Mouse (Mus musculus): ENCODE measurements at regions not wholly inside any gene's neighbourhood (a gene's known extent, or its start where the extent isn't known, plus 50 kb on each side); places are given as distances from the start of the nearest gene placed in this dataset.
"Not testable (repeated sequence)": the region's sequence is repeated elsewhere in the genome, so short reads cannot be mapped to it uniquely, and the experiment has no call there.

DNA sequence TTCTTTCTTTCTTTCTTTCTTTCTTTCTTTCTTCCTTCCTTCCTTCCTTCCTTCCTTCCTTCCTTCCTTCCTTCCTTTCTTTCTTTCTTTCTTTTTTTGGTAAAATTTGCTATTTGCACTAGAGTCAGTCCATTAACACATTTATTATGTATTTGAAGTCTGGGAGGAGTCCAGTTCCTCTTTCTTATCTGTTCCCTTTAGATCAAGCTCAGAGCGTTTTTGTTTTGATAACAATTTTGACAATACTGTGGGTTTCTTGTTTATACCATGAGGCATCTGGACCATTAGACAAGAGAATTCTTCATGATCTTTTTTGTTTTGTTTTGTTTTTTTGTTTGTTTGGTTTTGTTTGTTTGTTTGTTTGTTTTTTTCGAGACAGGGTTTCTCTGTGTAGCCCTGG lies 52.3 kb upstream of the Cttnbp2 start:
- not testable (repeated sequence) for H3K27me3 ChIP-seq; H3K27ac ChIP-seq (replicated peaks); H3K4me1 ChIP-seq; H3K4me3 ChIP-seq; H3K9me3 ChIP-seq; H3K36me3 ChIP-seq; ATAC-seq (ENCODE audit: low FRiP score, low read depth); H3K4me2 ChIP-seq (replicated peaks); H3K9ac ChIP-seq (replicated peaks)
- 86% methylated on average over 2 of the region's 2 CpGs for WGBS

DNA sequence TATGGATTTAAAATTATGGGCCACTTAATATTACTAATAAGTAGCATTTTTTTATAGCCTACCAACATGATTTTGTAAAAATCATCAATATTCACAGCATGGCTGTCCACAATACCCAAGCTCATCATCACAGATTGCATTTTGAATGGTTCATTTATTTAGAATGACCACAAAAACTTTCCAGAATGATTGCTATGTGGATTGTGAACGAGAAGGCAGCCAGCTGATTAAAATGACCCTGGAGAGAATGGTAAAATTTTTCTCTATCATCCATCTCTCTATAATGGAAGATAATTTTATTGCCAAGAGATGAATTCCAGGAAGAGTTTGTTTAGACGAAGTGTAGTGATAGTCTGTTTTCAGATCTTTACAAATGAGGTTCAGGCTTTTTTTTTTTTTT lies 54.6 kb upstream of the Cttnbp2 start:
- Histone ChIP-seq H3K27ac (replicated peaks) (no peak overlapping the region), H3K9ac (replicated peaks) (no peak overlapping the region), H3K4me3 (no peak overlapping the region), H3K36me3 (no peaks in the 10 kb centered on the region), H3K4me2 (replicated peaks) (no peak overlapping the region), H3K4me1 (no peaks in the 10 kb centered on the region), H3K9me3 (no peaks in the 10 kb centered on the region), H3K27me3 (no peaks in the 10 kb centered on the region)
- WGBS, result 89% methylated on average over 2 of the region's 2 CpGs
- ATAC-seq (ENCODE audit: low FRiP score, low read depth), result no peak

DNA sequence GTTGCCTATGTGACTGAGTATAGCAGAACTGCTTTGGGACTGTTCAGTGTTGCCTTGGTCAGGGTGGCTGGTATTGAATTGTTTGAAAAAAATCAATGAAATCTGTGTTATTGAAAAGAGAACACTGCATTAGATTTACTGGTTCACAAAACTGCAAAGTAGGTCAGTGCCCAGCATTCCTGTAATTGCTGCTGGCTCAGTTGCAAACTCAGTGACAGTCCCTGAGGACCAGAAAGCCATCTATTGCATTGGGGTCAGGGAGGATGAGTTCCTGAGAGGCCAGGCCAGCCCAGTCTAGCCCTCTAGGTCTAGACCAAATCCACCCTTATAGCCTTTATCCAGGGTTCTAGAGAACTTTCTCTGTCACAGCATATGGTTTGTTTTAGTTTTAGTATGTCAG lies 63.9 kb upstream of the Cttnbp2 start:
- Histone ChIP-seq H3K4me2 (replicated peaks) (no peak overlapping the region), H3K4me1 (no peaks in the 10 kb centered on the region), H3K36me3 (no peaks in the 10 kb centered on the region), H3K9me3 (no peaks in the 10 kb centered on the region), H3K9ac (replicated peaks) (no peak overlapping the region), H3K27me3 (no peaks in the 10 kb centered on the region), H3K27ac (replicated peaks) (no peak overlapping the region), H3K4me3 (no peak overlapping the region)
- no peak for ATAC-seq (ENCODE audit: low FRiP score, low read depth)

DNA sequence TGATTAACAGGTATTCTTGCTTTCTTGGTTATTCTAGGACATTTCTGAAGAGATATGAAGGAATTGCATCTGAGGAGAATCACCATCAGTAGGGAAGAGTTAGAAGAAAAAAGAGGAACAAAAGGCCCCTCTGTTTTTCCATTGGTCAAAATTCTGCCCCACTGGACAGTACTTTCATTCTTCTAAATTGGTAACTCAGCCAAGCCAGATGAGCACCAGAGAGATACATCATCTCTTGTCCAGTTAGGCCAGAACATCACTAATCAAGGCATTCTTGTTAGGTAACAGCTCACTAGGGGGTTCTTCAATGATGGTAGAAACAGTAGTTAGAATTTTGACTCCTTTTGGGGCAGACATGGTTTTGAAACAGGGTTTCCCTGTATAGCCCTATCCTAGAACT lies 74.8 kb upstream of the Cttnbp2 start:
- H3K4me3 ChIP-seq, result no peak overlapping the region
- no peak for ATAC-seq (ENCODE audit: low FRiP score, low read depth)
- no peaks in the 10 kb centered on the region for H3K4me1 ChIP-seq
- no peak overlapping the region for H3K9ac ChIP-seq (replicated peaks)
- H3K9me3 ChIP-seq, result no peaks in the 10 kb centered on the region
- H3K4me2 ChIP-seq (replicated peaks), result no peak overlapping the region
- no peak overlapping the region for H3K27ac ChIP-seq (replicated peaks)
- no peaks in the 10 kb centered on the region for H3K27me3 ChIP-seq
- H3K36me3 ChIP-seq, result no peaks in the 10 kb centered on the region

DNA sequence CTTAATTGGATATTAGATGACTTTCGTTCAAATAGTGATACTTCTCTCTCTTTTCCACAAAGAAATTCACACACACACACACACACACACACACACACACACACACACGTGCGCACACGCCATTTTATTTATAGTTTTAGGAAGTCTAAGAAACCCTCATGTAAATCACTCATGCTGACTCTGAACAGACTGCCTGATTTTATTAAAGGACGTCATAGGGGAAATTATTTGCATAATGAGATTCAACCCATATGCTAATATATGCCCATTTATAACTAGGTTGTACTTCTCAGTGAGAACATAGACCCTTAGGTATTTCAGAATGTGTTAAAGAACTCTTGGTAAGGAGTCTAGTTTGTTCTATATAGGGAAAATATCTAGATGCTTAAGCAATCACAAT lies 82.0 kb upstream of the Cttnbp2 start:
- Histone ChIP-seq H3K27ac (replicated peaks) (no peak overlapping the region), H3K4me3 (no peak overlapping the region), H3K4me1 (no peaks in the 10 kb centered on the region), H3K4me2 (replicated peaks) (no peak overlapping the region), H3K9ac (replicated peaks) (no peak overlapping the region), H3K36me3 (no peaks in the 10 kb centered on the region), H3K9me3 (no peaks in the 10 kb centered on the region), H3K27me3 (no peaks in the 10 kb centered on the region)
- 76% methylated on average over 5 of the region's 5 CpGs for WGBS
- peak; percentile 56 for ATAC-seq (ENCODE audit: low FRiP score, low read depth)

DNA sequence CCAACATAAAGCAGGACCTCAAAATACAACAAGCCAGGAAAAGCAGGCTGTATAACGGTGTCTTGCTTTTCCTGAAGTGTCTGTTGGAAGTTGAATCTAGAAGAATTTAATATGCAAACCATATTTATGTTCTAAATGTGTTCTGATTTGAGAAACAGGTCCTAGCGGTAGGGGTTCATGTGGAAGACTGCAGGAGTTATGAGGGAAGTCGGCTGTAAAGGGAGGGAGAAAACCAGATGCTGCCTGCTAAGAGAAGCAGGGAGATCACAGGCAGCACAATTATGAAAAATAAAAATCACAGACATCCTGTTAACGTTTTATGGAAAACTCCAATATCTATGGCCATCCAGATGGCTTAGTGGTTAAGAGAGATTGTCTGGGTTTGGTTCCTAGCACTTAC lies 85.0 kb upstream of the Cttnbp2 start:
- WGBS, result 81% methylated on average over 4 of the region's 4 CpGs
- no peaks in the 10 kb centered on the region for H3K4me1 ChIP-seq
- no peak overlapping the region for H3K4me3 ChIP-seq
- H3K9me3 ChIP-seq, result no peaks in the 10 kb centered on the region
- no peaks in the 10 kb centered on the region for H3K27me3 ChIP-seq
- no peak overlapping the region for H3K9ac ChIP-seq (replicated peaks)
- no peak overlapping the region for H3K27ac ChIP-seq (replicated peaks)
- H3K4me2 ChIP-seq (replicated peaks), result no peak overlapping the region
- no peak for ATAC-seq (ENCODE audit: low FRiP score, low read depth)
- H3K36me3 ChIP-seq, result no peaks in the 10 kb centered on the region

DNA sequence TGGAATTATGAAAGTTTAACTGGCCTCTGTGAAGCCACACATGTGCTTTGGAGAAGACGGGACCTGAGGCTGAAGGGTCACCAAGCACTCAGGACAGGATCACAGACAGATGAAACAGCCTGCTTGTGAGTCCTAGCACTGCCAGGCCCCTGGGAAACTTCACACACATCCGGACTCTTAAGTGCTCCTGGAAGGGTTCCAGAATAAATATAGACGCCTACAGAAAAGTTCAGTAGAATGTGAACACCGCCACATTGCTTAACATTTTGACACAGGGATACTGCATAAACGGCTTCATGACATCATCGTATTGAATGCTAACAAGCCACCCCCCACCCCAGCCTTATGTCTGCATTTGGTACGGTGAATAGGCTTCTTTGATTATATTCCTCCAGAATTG lies 87.3 kb upstream of the Cttnbp2 start:
- 75% methylated on average over 7 of the region's 7 CpGs for WGBS
- Histone ChIP-seq H3K4me1 (no peaks in the 10 kb centered on the region), H3K4me3 (no peak overlapping the region), H3K27ac (replicated peaks) (no peak overlapping the region), H3K27me3 (no peaks in the 10 kb centered on the region), H3K4me2 (replicated peaks) (no peak overlapping the region), H3K36me3 (no peaks in the 10 kb centered on the region), H3K9me3 (no peaks in the 10 kb centered on the region), H3K9ac (replicated peaks) (no peak overlapping the region)
- no peak for ATAC-seq (ENCODE audit: low FRiP score, low read depth)

DNA sequence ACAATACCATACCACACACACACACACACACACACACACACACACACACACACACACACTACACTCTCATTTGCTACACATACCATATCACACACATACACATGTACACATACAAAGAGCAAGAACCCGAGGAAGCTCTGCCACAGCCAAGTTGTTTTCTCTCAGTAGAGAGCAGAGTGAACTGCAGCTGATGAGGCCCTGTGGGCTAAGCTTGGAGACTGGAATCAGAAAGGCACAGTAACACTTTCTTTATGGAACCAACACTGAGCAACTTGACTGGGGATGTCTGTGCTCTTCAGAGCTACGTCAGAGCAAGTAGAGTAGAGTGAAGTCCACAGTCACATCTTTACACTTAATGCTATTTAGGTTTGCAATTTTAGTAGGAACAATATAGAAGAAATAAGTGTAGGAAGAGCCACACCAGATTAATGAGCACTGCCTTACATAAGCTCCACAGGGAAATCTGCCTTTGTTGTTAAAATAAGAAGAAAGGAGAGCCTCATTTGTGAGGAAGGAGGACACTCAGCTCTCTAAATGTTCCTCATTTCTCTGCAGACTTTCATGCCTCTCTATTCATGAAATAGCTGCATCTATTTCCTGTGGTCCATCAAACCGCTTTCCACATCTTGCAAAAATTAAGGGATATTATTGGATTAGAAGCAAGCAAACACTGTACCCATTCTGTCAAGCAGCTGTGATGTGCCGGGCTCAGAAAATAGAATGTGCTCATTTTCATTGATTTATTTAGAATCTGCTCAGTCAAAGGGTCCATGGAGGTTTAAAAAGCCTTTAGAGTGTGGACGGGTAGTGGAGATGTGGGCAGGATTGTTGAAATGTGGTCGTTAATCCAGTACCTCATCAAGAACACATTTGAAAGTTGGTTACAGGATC lies 107.0 kb upstream of the Cttnbp2 start:
- Histone ChIP-seq H3K36me3 (no peaks in the 10 kb centered on the region), H3K9ac (replicated peaks) (no peak overlapping the region), H3K4me1 (no peaks in the 10 kb centered on the region), H3K27ac (replicated peaks) (peak overlapping the region; percentile 16; the same call in 1 of the 2 replicates), H3K27me3 (no peaks in the 10 kb centered on the region), H3K4me3 (no peak overlapping the region), H3K9me3 (no peaks in the 10 kb centered on the region), H3K4me2 (replicated peaks) (no peak overlapping the region)
- WGBS, result 69% methylated on average over 6 of the region's 6 CpGs
- ATAC-seq (ENCODE audit: low FRiP score, low read depth), result peak; percentile 30; the same call in 1 of the 2 replicates

DNA sequence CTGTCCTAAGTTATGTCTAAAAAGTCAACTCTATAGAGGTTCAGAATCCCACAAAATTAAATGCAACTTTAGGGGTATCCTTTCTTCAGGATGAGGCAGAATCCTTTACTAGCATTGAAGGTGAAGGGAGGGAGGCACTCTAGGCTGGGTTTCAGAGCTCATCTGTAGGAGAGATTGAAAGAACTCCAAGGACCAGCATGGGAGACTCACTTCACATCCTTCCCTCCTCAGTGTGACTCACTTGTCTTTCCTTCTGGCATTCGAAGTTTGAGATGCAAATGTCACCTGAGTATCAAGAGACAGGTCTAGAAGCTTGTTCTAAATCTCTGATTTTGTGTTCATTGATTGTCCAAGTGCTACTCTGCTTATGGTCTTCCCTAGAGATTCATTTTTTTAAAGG lies 113.9 kb upstream of the Cttnbp2 start:
- H3K9me3 ChIP-seq, result no peaks in the 10 kb centered on the region
- no peaks in the 10 kb centered on the region for H3K27me3 ChIP-seq
- H3K4me2 ChIP-seq (replicated peaks), result no peak overlapping the region
- no peaks in the 10 kb centered on the region for H3K4me1 ChIP-seq
- no peak overlapping the region for H3K27ac ChIP-seq (replicated peaks)
- 61% methylated on average over 1 of the region's 1 CpGs for WGBS
- no peaks in the 10 kb centered on the region for H3K36me3 ChIP-seq
- no peak overlapping the region for H3K9ac ChIP-seq (replicated peaks)
- no peak for ATAC-seq (ENCODE audit: low FRiP score, low read depth)
- H3K4me3 ChIP-seq, result no peak overlapping the region

DNA sequence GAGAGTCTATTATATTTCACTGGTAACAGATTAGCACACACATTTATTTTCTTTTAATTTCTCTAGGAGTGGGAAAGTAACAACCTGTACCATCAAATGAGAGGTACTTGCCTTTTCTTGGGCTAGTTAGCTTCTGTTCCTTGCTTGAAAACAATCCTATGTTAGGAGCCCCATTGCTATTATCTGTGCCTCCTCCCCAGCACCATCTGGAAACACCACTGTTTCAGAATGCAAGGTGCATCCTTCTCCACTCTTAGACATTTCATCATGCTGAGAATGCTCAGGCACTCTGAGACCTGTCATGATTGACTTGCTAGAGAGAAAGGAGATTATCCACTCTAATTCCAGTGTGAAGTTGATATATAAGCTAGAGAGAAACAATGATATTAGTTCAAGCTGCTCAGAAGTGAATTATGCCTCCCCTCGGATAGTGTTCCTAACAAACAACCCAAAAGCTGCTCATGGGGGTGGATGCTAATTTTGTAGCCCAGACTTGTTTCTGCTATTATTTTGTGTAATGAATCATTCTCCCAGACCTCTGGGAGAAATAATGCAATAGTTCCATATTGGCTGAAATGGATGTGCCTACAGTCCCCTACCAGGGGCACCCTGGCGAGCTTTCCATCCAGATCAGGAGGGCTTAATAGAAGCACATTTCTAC lies 119.0 kb upstream of the Cttnbp2 start:
- H3K4me2 ChIP-seq (replicated peaks), result no peak overlapping the region
- H3K4me1 ChIP-seq, result no peaks in the 10 kb centered on the region
- no peak overlapping the region for H3K9ac ChIP-seq (replicated peaks)
- no peak overlapping the region for H3K27ac ChIP-seq (replicated peaks)
- H3K36me3 ChIP-seq, result no peaks in the 10 kb centered on the region
- ATAC-seq (ENCODE audit: low FRiP score, low read depth), result no peak
- H3K9me3 ChIP-seq, result no peaks in the 10 kb centered on the region
- 82% methylated on average over 2 of the region's 2 CpGs for WGBS
- H3K4me3 ChIP-seq, result no peak overlapping the region
- H3K27me3 ChIP-seq, result no peaks in the 10 kb centered on the region

DNA sequence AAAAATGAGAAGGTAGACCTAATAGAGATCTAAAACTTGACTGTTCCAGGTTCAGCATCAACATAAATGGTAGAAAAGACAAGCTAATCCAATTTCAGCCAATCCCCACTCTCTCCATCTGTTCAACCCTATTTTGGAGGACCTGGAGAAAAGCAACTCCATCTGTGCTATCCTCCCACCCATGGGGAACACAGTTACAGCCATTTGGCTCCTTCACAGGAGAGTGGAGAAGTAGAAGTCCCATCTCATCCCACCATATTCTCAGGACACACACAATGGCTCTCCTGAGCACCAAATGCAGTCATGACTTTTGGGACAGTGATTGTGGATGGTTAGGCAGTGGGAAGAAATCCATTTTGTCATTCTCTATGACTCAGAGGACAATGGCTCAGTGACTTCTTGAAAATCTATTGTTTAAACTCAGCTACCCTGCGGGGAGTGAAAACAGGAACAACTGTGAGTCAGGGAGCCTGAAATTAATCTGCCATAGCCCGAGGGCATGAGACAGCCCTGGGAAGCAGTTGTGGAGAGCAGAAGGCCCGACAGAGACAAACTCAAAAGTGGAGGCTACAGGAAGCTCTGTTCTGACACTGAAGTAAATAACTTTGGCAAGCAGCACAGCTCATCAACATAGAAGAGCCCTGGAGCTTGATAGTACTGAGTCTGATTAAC lies 125.2 kb upstream of the Cttnbp2 start:
- Histone ChIP-seq H3K4me2 (replicated peaks) (no peak overlapping the region), H3K27me3 (no peaks in the 10 kb centered on the region), H3K36me3 (no peaks in the 10 kb centered on the region), H3K9ac (replicated peaks) (no peak overlapping the region), H3K4me3 (no peak overlapping the region), H3K4me1 (no peaks in the 10 kb centered on the region), H3K9me3 (no peaks in the 10 kb centered on the region), H3K27ac (replicated peaks) (no peak overlapping the region)
- no peak for ATAC-seq (ENCODE audit: low FRiP score, low read depth)
- WGBS, result 34% methylated on average over 3 of the region's 3 CpGs

DNA sequence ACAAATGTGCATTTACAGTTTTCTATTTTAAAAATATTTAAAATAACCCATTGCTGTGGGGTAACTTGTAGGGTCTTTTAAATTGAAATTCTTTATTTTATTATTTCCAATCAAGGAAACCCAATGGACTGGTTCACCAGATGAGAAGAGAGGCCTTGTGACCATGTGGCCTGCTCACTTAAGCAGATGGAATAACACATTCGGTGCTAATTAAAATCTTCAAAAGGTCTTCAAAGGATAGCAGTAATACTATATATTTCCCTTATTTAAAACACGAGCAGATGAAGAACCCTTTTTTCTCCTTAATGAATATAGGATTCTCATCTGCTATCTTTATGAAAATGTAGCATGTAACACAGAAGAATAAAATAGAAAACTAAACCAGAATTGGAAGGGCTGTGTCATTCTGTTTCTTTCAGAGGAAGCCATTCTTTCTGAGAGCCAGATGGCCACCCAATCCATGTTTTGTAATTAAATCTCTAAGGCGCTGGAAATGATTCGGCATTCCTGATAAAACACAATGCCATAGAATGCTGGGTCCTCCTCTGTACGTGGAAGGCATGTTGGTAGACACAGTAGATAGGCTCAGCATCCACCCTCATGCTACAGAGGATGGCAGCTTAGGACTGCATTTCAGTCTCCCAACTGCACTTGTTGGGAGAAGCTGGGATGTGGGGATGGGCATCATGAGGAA lies 134.4 kb upstream of the Cttnbp2 start:
- Histone ChIP-seq H3K27ac (replicated peaks) (no peak overlapping the region), H3K27me3 (no peaks in the 10 kb centered on the region), H3K36me3 (no peaks in the 10 kb centered on the region), H3K9me3 (no peaks in the 10 kb centered on the region), H3K9ac (replicated peaks) (no peak overlapping the region), H3K4me2 (replicated peaks) (no peak overlapping the region), H3K4me3 (no peak overlapping the region), H3K4me1 (no peaks in the 10 kb centered on the region)
- 0 out of 2 replicates have a peak, but pooled peaks have one; percentile 30 for ATAC-seq (ENCODE audit: low FRiP score, low read depth)
- WGBS, result 77% methylated on average over 5 of the region's 5 CpGs
